Mouse (Mus musculus): ENCODE results near the gene Slc6a8. TPM values are rescaled to one million over a fixed set of nuclear protein-coding genes. Genes with fewer than 3 reads are reported as not detected.

Slc6a8 gene
- total RNA-seq, 2 experiments from 2014 or later: 125 to 154 TPM

GRCm38 (mm10) chrX:73658936-73659574 is 13.9 kb upstream of the Slc6a8 start:
- Histone ChIP-seq H3K4me3 (peak overlapping the region; percentile 72), H3K27ac (peak overlapping the region; percentile 72; the same call in 1 of the 2 replicates)
- intact Hi-C loops (cut with DNase I): loop anchor here (10.0 kb wide), 2 partner anchors 604 to 644 kb away; no protein-coding TSS in a partner anchor
- no peak for TF ChIP-seq CTCF (IDR thresholded peaks at IDR 0.05)
- DNase-seq: no peak

GRCm38 (mm10) chrX:73659575-73660283 is 13.2 kb upstream of the Slc6a8 start, which contains the start of gene Pnck:
Pnck (minus strand) TSS chrX:73660117.
- peak; percentile 52 for DNase-seq
- intact Hi-C loops (cut with DNase I): loop anchor here (10.0 kb wide), 2 partner anchors 605 to 645 kb away; no protein-coding TSS in a partner anchor
- Histone ChIP-seq H3K4me3 (peak within 1 kb of the TSS; percentile 72), H3K27ac (peak within 1 kb of the TSS; percentile 72)
- TF ChIP-seq CTCF (IDR thresholded peaks at IDR 0.05): no peak

GRCm38 (mm10) chrX:73660284-73660665 is 12.7 kb upstream of the Slc6a8 start:
- H3K27ac ChIP-seq: peak overlapping the region; percentile 72; the same call in 1 of the 2 replicates
- no peak for DNase-seq
- peak overlapping the region; percentile 72 for H3K4me3 ChIP-seq
- TF ChIP-seq CTCF (IDR thresholded peaks at IDR 0.05): no peak
- intact Hi-C loops (cut with DNase I): no loop called here

- intact Hi-C loops (cut with DNase I): no loop called here
- no peak for DNase-seq
- H3K27ac ChIP-seq: no peak overlapping the region
- peak; percentile 53 for TF ChIP-seq CTCF (IDR thresholded peaks at IDR 0.05)
- no peak overlapping the region for H3K4me3 ChIP-seq
These were observed 9.8 kb upstream of the Slc6a8 start for GRCm38 (mm10) chrX:73663143-73663542.

DNA sequence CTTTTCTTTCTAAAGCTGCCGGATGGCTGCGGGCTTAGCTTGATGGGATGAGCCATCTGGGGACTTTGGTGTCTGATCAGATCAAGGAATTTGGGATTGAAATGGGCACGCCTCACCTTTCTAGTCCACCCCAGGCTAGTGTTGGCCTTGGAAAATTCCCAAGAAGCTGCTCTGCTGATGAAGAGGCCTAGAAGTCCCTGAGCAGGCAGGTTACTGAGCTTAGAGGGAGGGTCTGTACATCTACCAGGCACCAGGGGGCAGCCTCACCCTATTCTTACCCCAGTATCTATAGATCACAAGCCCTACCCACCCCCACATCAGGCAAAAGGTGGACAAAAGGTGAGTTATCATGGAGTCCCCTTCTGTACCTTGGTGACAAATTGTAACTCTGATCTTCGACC is 919 bp upstream of the Slc6a8 start:
- peak overlapping the region; percentile 90 for H3K4me3 ChIP-seq
- peak; percentile 61 for DNase-seq
- H3K27ac ChIP-seq: peak overlapping the region; percentile 96
- peak; percentile 71 for TF ChIP-seq CTCF (IDR thresholded peaks at IDR 0.05)
- intact Hi-C loops (cut with DNase I): loop anchor here (1.0 to 5.0 kb wide), 2 partner anchors 19 to 115 kb away; partner anchors contain the start of genes Idh3g and Ssr4

DNA sequence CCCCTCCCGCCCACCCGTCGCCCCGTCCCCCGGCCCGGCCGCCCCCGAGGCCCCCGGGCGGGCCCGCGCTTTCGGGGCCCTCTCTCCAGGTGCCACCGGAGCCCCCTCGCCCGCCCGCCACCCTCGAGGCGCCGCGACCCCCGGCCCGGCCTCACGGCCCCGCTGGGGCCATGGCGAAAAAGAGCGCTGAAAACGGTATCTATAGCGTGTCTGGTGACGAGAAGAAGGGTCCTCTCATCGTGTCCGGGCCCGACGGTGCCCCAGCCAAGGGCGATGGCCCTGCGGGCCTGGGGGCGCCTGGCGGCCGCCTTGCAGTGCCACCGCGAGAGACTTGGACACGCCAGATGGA is 643 bp downstream of the Slc6a8 start:
- no peak for TF ChIP-seq CTCF (IDR thresholded peaks at IDR 0.05)
- H3K4me3 ChIP-seq: peak overlapping the region; percentile 90
- intact Hi-C loops (cut with DNase I): loop anchor here (5.0 kb wide), 1 partner anchor 114 kb away; the partner anchor contains the start of genes Idh3g and Ssr4
- H3K27ac ChIP-seq: peak overlapping the region; percentile 96
- DNase-seq: no peak

- Histone ChIP-seq H3K27ac (peak overlapping the region; percentile 96), H3K4me3 (peak overlapping the region; percentile 90)
- TF ChIP-seq CTCF (IDR thresholded peaks at IDR 0.05): no peak
- intact Hi-C loops (cut with DNase I): loop anchor here (5.0 kb wide), 1 partner anchor 113 kb away; the partner anchor contains the start of genes Idh3g and Ssr4
- peak; percentile 70 for DNase-seq
These were observed 1.2 kb downstream of the Slc6a8 start for GRCm38 (mm10) chrX:73673968-73674661.

- peak overlapping the region; percentile 96 for H3K27ac ChIP-seq
- no peak for TF ChIP-seq CTCF (IDR thresholded peaks at IDR 0.05)
- no peak for DNase-seq
- H3K4me3 ChIP-seq: peak overlapping the region; percentile 90
- intact Hi-C loops (cut with DNase I): no loop called here
These were observed 2.3 kb downstream of the Slc6a8 start for GRCm38 (mm10) chrX:73675231-73675630.

GRCm38 (mm10) chrX:73676668-73677067 is 3.7 kb downstream of the Slc6a8 start:
- DNase-seq: peak; percentile 50
- no peak for TF ChIP-seq CTCF (IDR thresholded peaks at IDR 0.05)
- H3K4me3 ChIP-seq: peak overlapping the region; percentile 90
- intact Hi-C loops (cut with DNase I): no loop called here
- peak overlapping the region; percentile 24; the same call in 1 of the 2 replicates for H3K27ac ChIP-seq

DNA sequence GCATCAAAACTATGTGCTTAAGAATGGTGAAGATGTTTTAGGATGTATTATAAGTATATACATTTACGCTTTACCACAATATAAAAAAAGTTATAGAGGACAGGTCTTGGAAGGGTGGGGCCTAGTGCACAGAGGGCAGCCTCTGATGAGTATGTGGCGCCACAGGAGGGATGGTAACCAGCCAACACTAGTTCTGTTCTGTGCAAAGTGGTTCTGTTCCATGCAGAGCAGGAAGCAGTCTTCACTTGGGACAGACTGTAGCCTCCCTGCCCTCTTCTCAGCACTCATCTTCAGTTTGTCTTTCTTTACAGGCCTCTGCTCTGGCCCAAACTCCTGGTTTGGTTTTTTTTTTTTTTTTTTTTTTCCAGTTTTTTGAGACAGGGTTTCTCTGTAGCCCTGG is 11.2 kb downstream of the Slc6a8 start:
- TF ChIP-seq CTCF (IDR thresholded peaks at IDR 0.05): no peak
- intact Hi-C loops (cut with DNase I): no loop called here

DNA sequence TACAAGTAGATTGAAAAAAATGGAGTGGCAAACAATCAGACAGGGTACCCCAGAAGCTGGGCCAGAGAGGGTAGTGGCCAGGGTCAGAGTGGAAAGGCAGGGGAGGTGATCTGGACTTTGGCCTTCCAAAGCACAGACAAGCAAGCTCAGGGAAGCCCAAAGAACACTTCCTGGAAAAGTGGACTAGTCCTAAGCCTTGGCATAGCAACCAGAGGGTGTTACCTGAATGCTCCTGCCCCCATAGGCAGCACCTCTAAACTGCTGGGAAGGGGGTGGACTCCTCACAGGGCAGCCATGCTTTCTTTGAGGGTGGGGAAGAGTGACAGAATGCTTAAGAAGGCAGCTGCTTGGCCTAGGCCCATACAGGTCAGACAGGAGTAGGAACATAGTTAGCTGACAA is 12.0 kb downstream of the Slc6a8 start:
- H3K27ac ChIP-seq: peak overlapping the region; percentile 88
- no peak for DNase-seq
- no peak for TF ChIP-seq CTCF (IDR thresholded peaks at IDR 0.05)
- H3K4me3 ChIP-seq: no peak overlapping the region
- intact Hi-C loops (cut with DNase I): no loop called here

More for the DNA sequence above, 11.2 kb downstream of the Slc6a8 start:
- no peak overlapping the region for H3K4me3 ChIP-seq
- no peak for DNase-seq
- H3K27ac ChIP-seq: peak overlapping the region; percentile 88

- Histone ChIP-seq H3K27ac (peak overlapping the region; percentile 88), H3K4me3 (no peak overlapping the region)
- intact Hi-C loops (cut with DNase I): no loop called here
- peak; percentile 68 for DNase-seq
- no peak for TF ChIP-seq CTCF (IDR thresholded peaks at IDR 0.05)
These were observed 12.7 kb downstream of the Slc6a8 start for GRCm38 (mm10) chrX:73685629-73686028.

Data from gastrocnemius, adult 2 months (tissue).